Mouse (Mus musculus) liver, embryonic 16.5 days (tissue): ENCODE results near the gene Bcl11a. TPM values are rescaled to one million over a fixed set of nuclear protein-coding genes. Genes with fewer than 3 reads are reported as not detected.

ENCODE experiments used
- ATAC-seq: fragments of 200-750 bp; cut with Nextera tagmentation; 2 replicates; pipeline ENCODE4 v1.8.0; 2017; ENCODE audit warnings: low read depth, mild to moderate bottlenecking, moderate number of reproducible peaks, moderate library complexity
- H3K27ac ChIP-seq: fragments of 300-500 bp; sonication (generic); 2 replicates; pipeline ENCODE4 v1.5.1; 2014; ENCODE audit warnings: mild to moderate bottlenecking, low read length
- H3K27me3 ChIP-seq: fragments of 300-500 bp; sonication (generic); 2 replicates; pipeline ENCODE4 v1.6.1; 2014; ENCODE audit warnings: low read depth, low read length, mixed read lengths; ENCODE audit not compliant: control insufficient read depth, insufficient read depth
- H3K36me3 ChIP-seq: fragments of 300-500 bp; sonication (generic); 2 replicates; pipeline ENCODE4 v1.6.1; 2014; ENCODE audit warnings: mild to moderate bottlenecking; ENCODE audit not compliant: control insufficient read depth, insufficient read depth
- H3K4me1 ChIP-seq: fragments of 300-500 bp; sonication (generic); 2 replicates; pipeline ENCODE4 v1.6.1; 2014; ENCODE audit warnings: low read depth, low read length, mixed read lengths; ENCODE audit not compliant: control insufficient read depth
- H3K4me2 ChIP-seq: fragments of 300-500 bp; sonication (generic); 2 replicates; pipeline ENCODE4 v1.6.1; 2014; ENCODE audit warnings: low read depth, low read length, mixed read lengths
- H3K4me3 ChIP-seq: fragments of 300-500 bp; sonication (generic); 2 replicates; pipeline ENCODE4 v1.5.1; 2014; ENCODE audit warnings: low read depth, mild to moderate bottlenecking, low read length
- H3K9ac ChIP-seq: fragments of 300-500 bp; sonication (generic); 2 replicates; pipeline ENCODE4 v1.6.1; 2014; ENCODE audit warnings: low read depth, low read length
- H3K9me3 ChIP-seq: fragments of 300-500 bp; sonication (generic); replicated peaks from 2 replicates; pipeline ENCODE4 v1.6.1; 2016; ENCODE audit warnings: low read length; ENCODE audit not compliant: control insufficient read depth
- WGBS: fragments of 180-500 bp; shearing (Covaris S2); extraction: QIAGEN DNeasy Blood & Tissue Kit; methylation state at CpG from one replicate; pipeline ENCODE4 v1.1.7; 2014; ENCODE audit not compliant: insufficient replicate concordance; 5-methylcytosine and 5-hydroxymethylcytosine counted together
- polyA plus RNA-seq: library from polyadenylated mRNA; unstranded; fragments of >200 nt; fragmentation: Nextera tagmentation; extraction: Ambion mirVana; gene quantifications from 2 replicates; pipeline ENCODE4 v1.2.1, GENCODE M21; 2015

Bcl11a gene
- polyA plus RNA-seq, 1 experiment from 2014 or later: 17.7 TPM

DNA sequence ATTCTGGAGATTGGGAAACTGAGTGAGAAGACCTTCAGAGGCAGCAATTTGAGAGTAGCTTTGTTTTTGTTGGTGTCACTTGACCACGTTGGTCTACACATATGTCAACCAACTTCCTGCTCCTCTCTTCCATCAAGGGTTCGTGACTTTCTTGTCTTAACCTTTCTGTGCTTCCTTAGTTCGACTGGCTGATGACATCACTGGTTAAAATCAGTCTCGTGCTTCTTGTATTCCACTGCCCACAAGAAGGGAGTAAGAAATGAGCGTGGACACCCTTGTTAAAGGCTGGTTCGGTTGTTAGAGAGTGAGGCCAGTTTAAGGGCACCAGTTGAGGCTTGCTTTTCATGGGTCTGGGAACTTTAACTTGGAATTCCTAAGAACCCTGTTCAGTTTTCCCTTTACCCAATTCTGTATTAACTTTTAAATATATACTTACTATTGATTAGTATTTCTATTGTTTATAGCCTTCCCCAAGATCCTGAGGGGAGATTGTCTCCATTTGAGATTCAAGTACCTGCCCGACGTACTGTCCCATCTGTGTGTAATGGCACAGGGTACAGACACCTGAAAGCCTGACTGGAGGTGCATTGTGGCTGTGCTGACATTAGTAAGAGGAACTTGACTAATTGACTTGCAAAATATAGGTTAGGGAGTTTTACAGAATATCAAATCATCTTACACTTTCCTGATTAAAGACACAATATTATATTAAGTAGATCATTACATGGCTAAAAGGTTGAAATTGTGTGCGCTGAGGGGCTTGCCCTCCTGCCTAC, 60.9 kb downstream of the Bcl11a start:
- Histone ChIP-seq H3K4me3 (no peak overlapping the region), H3K4me1 (peaks cover 38% of the 10 kb centered on the region), H3K9ac (no peak overlapping the region), H3K27me3 (no peaks in the 10 kb centered on the region), H3K4me2 (no peak overlapping the region), H3K9me3 (peaks cover 3% of the 10 kb centered on the region; the same call in 1 of the 2 replicates), H3K27ac (peak overlapping the region; percentile 19; the same call in 1 of the 2 replicates), H3K36me3 (peaks cover 6% of the 10 kb centered on the region)
- no peak for ATAC-seq
- WGBS: 49% methylated on average over 9 of the region's 9 CpGs

- WGBS: 41% methylated on average over 6 of the region's 6 CpGs
- Histone ChIP-seq H3K9me3 (peaks cover 3% of the 10 kb centered on the region; the same call in 1 of the 2 replicates), H3K27me3 (no peaks in the 10 kb centered on the region)
These were observed 61.6 kb downstream of the Bcl11a start for GRCm38 (mm10) chr11:24139432-24139831.

GRCm38 (mm10) chr11:24139952-24140351, 62.1 kb downstream of the Bcl11a start:
- H3K27me3 ChIP-seq: no peaks in the 10 kb centered on the region
- WGBS: 87% methylated on average over 2 of the region's 2 CpGs
- H3K27ac ChIP-seq: peak overlapping the region; percentile 19; the same call in 1 of the 2 replicates
- H3K36me3 ChIP-seq: peaks cover 13% of the 10 kb centered on the region
- H3K9me3 ChIP-seq: peaks cover 3% of the 10 kb centered on the region; the same call in 1 of the 2 replicates
- H3K9ac ChIP-seq: no peak overlapping the region
- H3K4me1 ChIP-seq: peaks cover 30% of the 10 kb centered on the region
- H3K4me3 ChIP-seq: no peak overlapping the region
- no peak for ATAC-seq
- H3K4me2 ChIP-seq: no peak overlapping the region

More at GRCm38 (mm10) chr11:24139432-24139831, 61.6 kb downstream of the Bcl11a start:
- H3K27ac ChIP-seq: peak overlapping the region; percentile 19; the same call in 1 of the 2 replicates
- H3K4me1 ChIP-seq: peaks cover 35% of the 10 kb centered on the region
- H3K9ac ChIP-seq: no peak overlapping the region
- no peak for ATAC-seq
- H3K4me3 ChIP-seq: no peak overlapping the region
- no peak overlapping the region for H3K4me2 ChIP-seq
- peaks cover 10% of the 10 kb centered on the region for H3K36me3 ChIP-seq

GRCm38 (mm10) chr11:24140948-24141347, 63.1 kb downstream of the Bcl11a start:
- WGBS: 84% methylated on average over 2 of the region's 2 CpGs

GRCm38 (mm10) chr11:24141479-24142251, 63.8 kb downstream of the Bcl11a start:
- no peak overlapping the region for H3K4me3 ChIP-seq
- WGBS: 72% methylated on average over 10 of the region's 10 CpGs
- H3K4me1 ChIP-seq: peaks cover 15% of the 10 kb centered on the region
- no peak overlapping the region for H3K9ac ChIP-seq
- no peak for ATAC-seq
- no peak overlapping the region for H3K4me2 ChIP-seq
- no peaks in the 10 kb centered on the region for H3K27me3 ChIP-seq
- peak overlapping the region; percentile 6; the same call in 1 of the 2 replicates for H3K27ac ChIP-seq
- peaks cover 13% of the 10 kb centered on the region for H3K36me3 ChIP-seq
- H3K9me3 ChIP-seq: peaks cover 3% of the 10 kb centered on the region; the same call in 1 of the 2 replicates

More at GRCm38 (mm10) chr11:24140948-24141347, 63.1 kb downstream of the Bcl11a start:
- Histone ChIP-seq H3K9me3 (peaks cover 3% of the 10 kb centered on the region; the same call in 1 of the 2 replicates), H3K27ac (no peak overlapping the region; the same call in 1 of the 2 replicates), H3K4me2 (no peak overlapping the region), H3K27me3 (no peaks in the 10 kb centered on the region), H3K4me1 (peaks cover 21% of the 10 kb centered on the region), H3K9ac (no peak overlapping the region), H3K4me3 (no peak overlapping the region), H3K36me3 (peaks cover 13% of the 10 kb centered on the region)
- no peak for ATAC-seq

DNA sequence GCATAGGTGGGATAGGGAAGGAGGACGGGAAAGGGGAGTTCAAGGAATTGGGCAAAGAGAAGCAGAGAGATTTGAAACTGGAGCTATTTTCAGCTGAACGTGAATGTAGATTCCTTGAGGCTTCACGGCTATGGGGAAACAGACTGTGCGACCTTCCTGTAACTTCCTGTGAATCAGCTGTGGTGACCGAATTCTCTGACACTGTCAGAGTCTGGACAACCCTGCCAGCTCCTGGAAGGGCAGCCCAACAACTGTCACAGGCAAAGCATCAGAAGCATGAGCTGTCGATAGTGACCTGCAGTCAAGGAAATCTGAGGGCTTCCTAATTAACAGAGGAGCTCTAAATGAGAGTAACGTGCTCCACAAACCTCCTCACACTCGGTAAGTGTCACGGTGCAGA, 64.5 kb downstream of the Bcl11a start:
- Histone ChIP-seq H3K36me3 (peaks cover 13% of the 10 kb centered on the region), H3K4me2 (no peak overlapping the region), H3K4me3 (no peak overlapping the region), H3K27me3 (no peaks in the 10 kb centered on the region), H3K9me3 (peaks cover 3% of the 10 kb centered on the region; the same call in 1 of the 2 replicates), H3K9ac (no peak overlapping the region), H3K27ac (no peak overlapping the region), H3K4me1 (peaks cover 15% of the 10 kb centered on the region)
- no peak for ATAC-seq
- 46% methylated on average over 9 of the region's 9 CpGs for WGBS

- Histone ChIP-seq H3K36me3 (peaks cover 13% of the 10 kb centered on the region), H3K9ac (no peak overlapping the region), H3K4me2 (no peak overlapping the region), H3K4me3 (no peak overlapping the region), H3K4me1 (peaks cover 26% of the 10 kb centered on the region), H3K27ac (no peak overlapping the region), H3K27me3 (no peaks in the 10 kb centered on the region), H3K9me3 (peaks cover 3% of the 10 kb centered on the region; the same call in 1 of the 2 replicates)
- WGBS: 67% methylated on average over 16 of the region's 16 CpGs
- ATAC-seq: no peak
These were observed 66.5 kb downstream of the Bcl11a start for GRCm38 (mm10) chr11:24144159-24144946.

DNA sequence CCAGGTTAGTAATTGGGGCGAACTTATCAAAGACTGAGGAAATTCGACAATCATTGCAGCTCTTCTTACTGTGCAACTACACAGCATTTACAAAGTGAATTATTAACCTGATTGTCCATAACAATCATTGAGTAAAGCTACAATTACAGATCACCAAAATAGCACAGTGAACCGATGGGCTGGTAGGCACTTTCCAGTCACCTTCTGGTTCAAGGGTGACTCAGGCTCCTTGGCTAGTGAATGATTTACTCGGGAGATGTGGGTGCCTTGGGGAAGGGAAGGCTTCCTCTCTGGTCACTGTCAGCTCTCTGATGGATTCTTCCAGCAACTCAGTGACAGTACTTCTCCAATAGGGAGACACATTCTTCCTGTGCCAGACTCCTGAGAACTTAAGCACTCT, 68.2 kb downstream of the Bcl11a start:
- ATAC-seq: no peak
- Histone ChIP-seq H3K9ac (no peak overlapping the region), H3K4me2 (no peak overlapping the region), H3K4me3 (no peak overlapping the region), H3K27ac (no peak overlapping the region), H3K9me3 (no peaks in the 10 kb centered on the region), H3K27me3 (no peaks in the 10 kb centered on the region), H3K36me3 (peaks cover 7% of the 10 kb centered on the region; the same call in 1 of the 2 replicates), H3K4me1 (peaks cover 27% of the 10 kb centered on the region)
- WGBS: 63% methylated on average over 4 of the region's 4 CpGs
